Mouse (Mus musculus) stomach, postnatal 0 days (tissue): ENCODE results near the gene Syt8.

Experiments used
- CTCF ChIP-seq: IDR thresholded peaks from 2 replicates; pipeline ENCODE4 v1.5.1; 2016; ENCODE audit warnings: antibody characterized with exemption, low read depth, mild to moderate bottlenecking, moderate library complexity
- EP300 ChIP-seq: optimal IDR thresholded peaks from 2 replicates; pipeline ENCODE3; 2016; ENCODE audit warnings: antibody characterized with exemption

DNA sequence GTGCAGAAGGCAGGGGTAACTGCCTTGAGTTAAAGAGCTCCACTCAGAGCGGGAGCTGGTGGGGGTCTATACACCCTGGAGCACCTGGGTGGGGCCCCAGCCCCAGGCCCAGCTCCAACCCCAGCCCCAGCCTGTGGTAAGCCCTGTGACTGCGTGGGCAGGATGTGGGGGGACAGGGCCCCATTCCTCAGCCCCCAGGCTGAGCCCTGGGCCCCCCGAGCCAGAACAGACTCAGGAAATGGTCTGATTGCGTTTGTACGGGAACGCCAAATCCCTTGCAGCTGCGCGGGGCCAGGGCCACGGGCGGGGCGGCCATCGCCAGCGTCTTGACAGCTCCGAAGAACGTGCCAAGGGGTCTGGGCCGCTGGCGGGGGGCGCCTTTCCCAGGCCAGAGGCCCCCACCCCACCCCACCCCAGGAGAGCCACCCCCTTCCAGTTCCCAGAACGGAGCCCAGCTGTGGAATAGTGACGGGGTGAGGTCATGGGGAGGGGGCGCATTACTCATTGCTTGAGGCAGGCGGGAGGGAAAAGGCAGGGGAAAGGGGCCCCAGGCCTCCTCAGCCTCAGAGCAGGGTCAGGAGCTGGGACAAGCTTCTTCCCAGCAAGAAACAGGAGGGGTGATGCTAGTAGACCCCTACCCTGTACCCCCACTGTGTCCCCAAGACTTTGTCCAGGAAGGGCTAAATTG lies 47.1 kb downstream of the Syt8 start:
- TF ChIP-seq CTCF: no peak
- TF ChIP-seq EP300: peak; percentile 86
